Mouse (Mus musculus) frontal cortex, postnatal 14 days (tissue): Measurements from ENCODE around the gene Adamts18.

Source experiments
- DNase-seq, 2 experiments: peaks; one replicate each; pipeline ENCODE4 v3.0.0; 2022; ENCODE audit warnings: low spot score in 2 of 2

Gene Adamts18

GRCm38 (mm10) chr8:113665951-113666350 lies 182.6 kb downstream of the Adamts18 start:
- DNase-seq = no peak

- DNase-seq = no peak
Measured at GRCm38 (mm10) chr8:113665036-113665435, 183.5 kb downstream of the Adamts18 start.

GRCm38 (mm10) chr8:113664544-113664943 lies 184.0 kb downstream of the Adamts18 start:
- peak; percentile 79 to 89 for DNase-seq

GRCm38 (mm10) chr8:113660128-113660527 lies 188.4 kb downstream of the Adamts18 start:
- no peak for DNase-seq

- DNase-seq = no peak
Measured at GRCm38 (mm10) chr8:113656681-113657298, 191.7 kb downstream of the Adamts18 start.

GRCm38 (mm10) chr8:113656154-113656553 lies 192.4 kb downstream of the Adamts18 start:
- DNase-seq = no peak

GRCm38 (mm10) chr8:113653151-113653550 lies 195.4 kb downstream of the Adamts18 start:
- DNase-seq = no peak

- no peak for DNase-seq
Measured at GRCm38 (mm10) chr8:113652450-113652849, 196.1 kb downstream of the Adamts18 start.
